Mouse (Mus musculus) limb, embryonic 13.5 days (tissue): ENCODE data around the gene Gpatch4. TPM values are rescaled to one million over a fixed set of nuclear protein-coding genes. Genes with fewer than 3 reads are reported as not detected.

Experiments
- ATAC-seq: fragments of 200-750 bp; cut with Nextera tagmentation; 2 replicates; pipeline ENCODE4 v1.8.0; 2017; ENCODE audit warnings: low read depth, moderate number of reproducible peaks, moderate TSS enrichment; ENCODE audit not compliant: low FRiP score
- H3K27ac ChIP-seq: fragments of 300-500 bp; sonication (generic); 2 replicates; pipeline ENCODE4 v1.5.1; 2015; ENCODE audit warnings: inconsistent platforms, mild to moderate bottlenecking, moderate library complexity
- H3K27me3 ChIP-seq: fragments of 300-500 bp; sonication (generic); 2 replicates; pipeline ENCODE4 v1.6.1; 2015; ENCODE audit warnings: mild to moderate bottlenecking, inconsistent platforms
- H3K36me3 ChIP-seq: fragments of 300-500 bp; sonication (generic); 2 replicates; pipeline ENCODE4 v1.6.1; 2015; ENCODE audit warnings: inconsistent platforms, mild to moderate bottlenecking, moderate library complexity
- H3K4me1 ChIP-seq: fragments of 300-500 bp; sonication (generic); 2 replicates; pipeline ENCODE4 v1.6.1; 2015; ENCODE audit warnings: inconsistent platforms
- H3K4me2 ChIP-seq: fragments of 300-500 bp; sonication (generic); replicated peaks from 2 replicates; pipeline ENCODE4 v1.6.1; 2015; ENCODE audit warnings: inconsistent platforms, mild to moderate bottlenecking, moderate library complexity
- H3K4me3 ChIP-seq: fragments of 300-500 bp; sonication (generic); 2 replicates; pipeline ENCODE4 v1.5.1; 2015; ENCODE audit warnings: moderate library complexity, mild to moderate bottlenecking, inconsistent platforms
- H3K9ac ChIP-seq: fragments of 300-500 bp; sonication (generic); 2 replicates; pipeline ENCODE4 v1.6.1; 2015; ENCODE audit warnings: mild to moderate bottlenecking, inconsistent platforms
- H3K9me3 ChIP-seq: fragments of 300-500 bp; sonication (generic); 2 replicates; pipeline ENCODE4 v1.6.1; 2016; ENCODE audit warnings: inconsistent platforms
- WGBS: fragments of 180-500 bp; shearing (Covaris S2); methylation state at CpG from one replicate; pipeline ENCODE4 v1.1.7; 2015; 5-methylcytosine and 5-hydroxymethylcytosine counted together
- polyA plus RNA-seq: library from polyadenylated mRNA; unstranded; fragments of >200 nt; fragmentation: Nextera tagmentation; extraction: Ambion mirVana; gene quantifications from 2 replicates; pipeline ENCODE4 v1.2.1, GENCODE M21; 2015

The Gpatch4 gene
- 33.0 and 33.9 TPM in 2 replicates for polyA plus RNA-seq

GRCm38 (mm10) chr3:88042661-88043421 lies at the start of gene Gpatch4:
Gpatch4 (plus strand) TSS chr3:88043108.
- H3K9ac ChIP-seq = peak within 1 kb of the TSS; percentile 74
- no peaks in the 10 kb centered on the region for H3K36me3 ChIP-seq
- 10% methylated on average over 36 of the region's 36 CpGs for WGBS
- no peak within 1 kb of the TSS for H3K27ac ChIP-seq
- H3K4me3 ChIP-seq = peak within 1 kb of the TSS; percentile 80
- peaks cover 5% of the 10 kb centered on the region for H3K4me1 ChIP-seq
- peak within 1 kb of the TSS; percentile 72 for H3K4me2 ChIP-seq
- H3K9me3 ChIP-seq = no peaks in the 10 kb centered on the region
- peaks cover 13% of the 10 kb centered on the region for H3K27me3 ChIP-seq
- peak; percentile 92 for ATAC-seq

GRCm38 (mm10) chr3:87993436-87993835 lies 49.5 kb upstream of the Gpatch4 start:
- peaks cover 100% of the 10 kb centered on the region for H3K27me3 ChIP-seq
- H3K4me2 ChIP-seq = no peak overlapping the region
- H3K9me3 ChIP-seq = no peaks in the 10 kb centered on the region
- no peaks in the 10 kb centered on the region for H3K36me3 ChIP-seq
- H3K4me1 ChIP-seq = peaks cover 9% of the 10 kb centered on the region
- no peak overlapping the region for H3K9ac ChIP-seq
- H3K27ac ChIP-seq = no peak overlapping the region
- no peak for ATAC-seq
- WGBS = 0% methylated on average over 5 of the region's 6 CpGs
- H3K4me3 ChIP-seq = no peak overlapping the region

GRCm38 (mm10) chr3:87995331-87995730 lies 47.6 kb upstream of the Gpatch4 start:
- peaks cover 20% of the 10 kb centered on the region for H3K4me1 ChIP-seq
- no peaks in the 10 kb centered on the region for H3K9me3 ChIP-seq
- H3K4me2 ChIP-seq = no peak overlapping the region
- H3K4me3 ChIP-seq = no peak overlapping the region
- no peaks in the 10 kb centered on the region for H3K36me3 ChIP-seq
- no peak overlapping the region for H3K9ac ChIP-seq
- WGBS = 23% methylated on average over 11 of the region's 11 CpGs
- ATAC-seq = no peak
- no peak overlapping the region for H3K27ac ChIP-seq
- H3K27me3 ChIP-seq = peaks cover 100% of the 10 kb centered on the region

GRCm38 (mm10) chr3:87996401-87996800 lies 46.5 kb upstream of the Gpatch4 start:
- Histone ChIP-seq H3K4me3 (peak overlapping the region; percentile 39), H3K9me3 (no peaks in the 10 kb centered on the region), H3K4me1 (peaks cover 26% of the 10 kb centered on the region), H3K9ac (no peak overlapping the region), H3K27me3 (peaks cover 100% of the 10 kb centered on the region), H3K36me3 (no peaks in the 10 kb centered on the region), H3K27ac (no peak overlapping the region), H3K4me2 (peak overlapping the region; percentile 62; the same call in 1 of the 2 replicates)
- ATAC-seq = no peak
- WGBS = under 1% methylated on average over 15 of the region's 15 CpGs

DNA sequence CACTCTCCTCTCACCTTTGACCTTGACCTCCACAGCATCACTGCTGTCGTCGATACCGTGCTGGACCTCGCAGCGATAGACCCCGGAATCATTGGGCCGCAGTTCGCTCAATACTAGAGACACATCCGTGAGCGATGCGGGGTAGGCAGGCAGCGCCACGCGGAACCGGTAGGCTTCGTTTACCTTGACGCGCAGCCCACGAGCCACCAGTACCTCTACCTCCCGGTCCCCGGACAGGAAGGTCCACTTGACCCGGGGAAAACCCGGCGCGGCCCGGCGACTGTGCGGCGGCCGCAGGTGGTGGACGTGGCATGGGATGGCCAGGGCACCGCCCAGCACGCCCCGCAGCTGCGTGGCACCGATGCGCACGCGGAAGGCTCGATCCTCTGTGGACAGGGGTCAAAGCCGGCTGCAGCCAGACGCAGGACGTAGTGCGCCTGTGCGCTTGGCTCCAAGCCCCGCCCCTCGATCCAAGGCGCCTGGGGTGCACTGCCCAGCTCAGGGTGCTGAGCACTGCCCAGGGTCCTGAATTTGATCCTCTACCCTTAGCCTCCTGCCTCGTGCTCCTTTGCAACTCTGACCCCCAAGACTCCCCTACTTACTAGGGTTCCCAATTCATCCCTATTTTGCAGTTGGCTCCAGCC lies 45.8 kb upstream of the Gpatch4 start:
- H3K9ac ChIP-seq = 0 out of 2 replicates have a peak overlapping the region, but pooled peaks have one; percentile 39
- H3K4me1 ChIP-seq = peaks cover 27% of the 10 kb centered on the region
- H3K27ac ChIP-seq = no peak overlapping the region
- H3K27me3 ChIP-seq = peaks cover 100% of the 10 kb centered on the region
- no peaks in the 10 kb centered on the region for H3K9me3 ChIP-seq
- WGBS = 1% methylated on average over 49 of the region's 49 CpGs
- peak overlapping the region; percentile 62 for H3K4me2 ChIP-seq
- no peak for ATAC-seq
- H3K36me3 ChIP-seq = no peaks in the 10 kb centered on the region
- H3K4me3 ChIP-seq = peak overlapping the region; percentile 39

GRCm38 (mm10) chr3:87998747-87999146 lies 44.2 kb upstream of the Gpatch4 start:
- ATAC-seq = no peak
- WGBS = 6% methylated on average over 7 of the region's 7 CpGs
- H3K9me3 ChIP-seq = peaks cover 5% of the 10 kb centered on the region

DNA sequence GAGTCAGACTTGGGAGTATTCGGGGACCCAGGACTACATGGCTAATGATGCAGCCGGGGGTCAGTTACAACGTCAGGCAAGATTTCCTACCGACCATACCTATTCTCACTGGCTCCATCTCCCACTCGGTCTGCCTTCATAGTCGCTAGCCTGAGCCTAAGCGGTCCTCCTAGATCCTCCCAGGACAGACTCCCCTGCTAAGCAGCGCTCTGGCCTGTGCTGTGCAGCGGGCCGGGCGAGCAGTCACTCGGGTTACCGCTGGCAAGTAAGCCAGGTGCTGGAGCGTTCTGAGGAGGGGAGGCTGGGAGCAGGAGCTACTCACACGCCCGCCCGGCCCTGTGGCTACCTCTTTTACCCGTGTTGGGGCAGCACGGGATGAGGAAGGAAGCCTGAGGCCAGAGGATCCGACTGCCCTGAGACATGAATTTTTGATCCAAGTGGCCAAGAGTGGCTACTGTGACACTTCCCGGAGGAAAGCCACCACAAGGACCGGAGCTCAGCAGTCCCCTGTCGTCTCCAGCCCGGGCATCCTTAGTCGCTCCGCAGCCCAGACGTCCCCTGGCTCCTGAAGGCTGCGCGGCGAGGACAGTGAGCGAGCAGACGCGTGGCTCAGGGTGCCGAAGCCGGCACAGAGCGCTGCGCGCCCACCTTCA lies 43.5 kb upstream of the Gpatch4 start:
- peaks cover 100% of the 10 kb centered on the region for H3K27me3 ChIP-seq
- peaks cover 34% of the 10 kb centered on the region for H3K4me1 ChIP-seq
- WGBS = 1% methylated on average over 38 of the region's 38 CpGs
- H3K4me3 ChIP-seq = peak overlapping the region; percentile 48
- ATAC-seq = no peak
- peak overlapping the region; percentile 76 for H3K4me2 ChIP-seq
- H3K9ac ChIP-seq = no peak overlapping the region
- no peak overlapping the region for H3K27ac ChIP-seq
- peaks cover 5% of the 10 kb centered on the region for H3K9me3 ChIP-seq
- no peaks in the 10 kb centered on the region for H3K36me3 ChIP-seq

More at GRCm38 (mm10) chr3:87998747-87999146, 44.2 kb upstream of the Gpatch4 start:
- peaks cover 34% of the 10 kb centered on the region for H3K4me1 ChIP-seq
- no peak overlapping the region for H3K9ac ChIP-seq
- no peak overlapping the region for H3K27ac ChIP-seq
- no peak overlapping the region for H3K4me2 ChIP-seq
- H3K4me3 ChIP-seq = peak overlapping the region; percentile 48; the same call in 1 of the 2 replicates
- H3K27me3 ChIP-seq = peaks cover 100% of the 10 kb centered on the region
- H3K36me3 ChIP-seq = no peaks in the 10 kb centered on the region

DNA sequence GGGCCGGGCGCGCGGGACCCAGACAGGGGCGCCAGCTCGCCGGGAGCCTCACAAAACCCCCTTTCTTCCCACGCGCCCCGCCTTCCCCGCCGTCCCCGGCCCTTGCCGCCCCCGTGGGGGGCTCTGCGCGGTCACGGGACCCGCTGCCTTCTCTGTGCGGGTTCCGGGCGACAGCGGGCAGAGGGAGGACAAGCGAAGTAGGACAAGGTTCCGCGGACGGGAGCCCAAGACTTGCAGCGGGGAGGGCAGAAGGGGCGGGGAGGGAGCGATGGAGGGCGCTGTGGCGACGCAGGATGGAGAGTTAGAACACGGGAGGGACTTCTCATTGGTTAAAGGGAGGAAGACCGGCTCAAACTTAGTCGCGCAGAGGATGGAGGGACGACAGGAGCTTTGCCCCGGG lies 42.7 kb upstream of the Gpatch4 start, which contains the start of gene Bcan:
TSS of gene Bcan (minus strand) at position 50 of the 400 bp plus-strand sequence.
- H3K27me3 ChIP-seq = peaks cover 99% of the 10 kb centered on the region
- H3K4me1 ChIP-seq = peaks cover 34% of the 10 kb centered on the region
- H3K9ac ChIP-seq = peak within 1 kb of the TSS; percentile 5
- peak within 1 kb of the TSS; percentile 76 for H3K4me2 ChIP-seq
- H3K9me3 ChIP-seq = peaks cover 5% of the 10 kb centered on the region
- no peak for ATAC-seq
- H3K36me3 ChIP-seq = no peaks in the 10 kb centered on the region
- H3K27ac ChIP-seq = no peak within 1 kb of the TSS
- 2% methylated on average over 36 of the region's 39 CpGs for WGBS
- H3K4me3 ChIP-seq = peak within 1 kb of the TSS; percentile 48

GRCm38 (mm10) chr3:88000816-88001595 lies 41.9 kb upstream of the Gpatch4 start:
- ATAC-seq = no peak
- Histone ChIP-seq H3K36me3 (no peaks in the 10 kb centered on the region), H3K4me1 (peaks cover 34% of the 10 kb centered on the region), H3K27me3 (peaks cover 99% of the 10 kb centered on the region), H3K4me2 (peak overlapping the region; percentile 76), H3K27ac (no peak overlapping the region), H3K9me3 (peaks cover 6% of the 10 kb centered on the region), H3K4me3 (peak overlapping the region; percentile 48; the same call in 1 of the 2 replicates), H3K9ac (no peak overlapping the region)
- WGBS = 12% methylated on average over 11 of the region's 11 CpGs

- Histone ChIP-seq H3K4me2 (0 out of 2 replicates have a peak overlapping the region, but pooled peaks have one; percentile 14), H3K9me3 (peaks cover 11% of the 10 kb centered on the region), H3K4me3 (0 out of 2 replicates have a peak overlapping the region, but pooled peaks have one; percentile 2), H3K9ac (no peak overlapping the region), H3K27me3 (peaks cover 90% of the 10 kb centered on the region), H3K4me1 (peaks cover 26% of the 10 kb centered on the region), H3K36me3 (no peaks in the 10 kb centered on the region), H3K27ac (no peak overlapping the region)
- WGBS = 3% methylated on average over 17 of the region's 17 CpGs
- no peak for ATAC-seq
Measured at GRCm38 (mm10) chr3:88002291-88002976, 40.5 kb upstream of the Gpatch4 start.
